Mouse (Mus musculus) adrenal gland, postnatal 25 days (tissue): ENCODE measurements around the gene Adap2. TPM values are rescaled to one million over a fixed set of nuclear protein-coding genes. Genes with fewer than 3 reads are reported as not detected.
"Not testable (repeated sequence)": the region's sequence is repeated elsewhere in the genome, so short reads cannot be mapped to it uniquely, and the experiment has no call there.

Experiments
- DNase-seq: peaks from one replicate; pipeline ENCODE4 v3.0.0; 2021; ENCODE audit warnings: mixed read lengths
- long read RNA-seq: library from polyadenylated mRNA; stranded (forward); transcript quantifications from one replicate; pipeline ENCODE4 v2.0.0, GENCODE M21; 2021
- total RNA-seq: library from RNA; stranded (reverse); gene quantifications from 2 replicates; pipeline ENCODE4 v1.2.3, GENCODE M21; 2021

The Adap2 gene
- total RNA-seq = 11.9 and 16.3 TPM in 2 replicates
- long read RNA-seq, transcript Adap2-201 (11 exons, 1,785 nt) = major isoform, 7 of 16 reads
- long read RNA-seq, partial matches to known transcripts = 4 of 16 reads
- long read RNA-seq, other reads (novel, unspliced or antisense) = 5 of 16 reads

DNA sequence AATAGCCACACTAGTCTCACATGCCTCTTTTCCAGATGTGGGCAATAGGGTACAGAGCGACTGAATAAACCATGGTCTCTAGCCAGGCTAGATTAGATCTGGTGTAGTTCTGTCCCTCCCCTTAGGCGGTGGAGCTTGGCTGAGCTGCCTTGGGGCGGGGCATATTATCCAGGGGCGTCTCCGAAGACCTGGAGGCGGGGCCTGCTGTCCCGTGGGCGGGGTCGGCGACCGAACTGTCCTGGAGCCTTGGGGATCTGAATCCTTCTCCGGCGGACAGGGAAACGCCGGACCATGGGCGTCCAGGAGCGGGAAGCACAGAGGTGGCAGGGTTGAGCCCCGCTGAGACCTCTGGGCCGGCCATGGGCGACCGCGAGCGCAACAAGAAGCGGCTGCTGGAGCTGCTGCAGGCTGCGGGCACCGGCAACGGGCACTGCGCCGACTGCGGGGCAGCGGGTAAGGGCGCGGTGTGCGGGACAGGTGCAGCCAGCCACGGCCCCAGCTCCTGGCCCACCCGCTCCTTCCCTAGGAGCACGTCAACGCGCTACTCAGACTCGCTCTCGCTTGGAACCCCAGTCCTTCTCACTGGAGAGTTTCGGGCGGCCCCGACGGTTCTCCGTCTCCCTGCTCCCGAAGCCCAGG, at the start of gene Adap2:
Adap2 (plus strand) TSS at position 249 of the 639 bp plus-strand sequence.
- DNase-seq = peak; percentile 93

DNA sequence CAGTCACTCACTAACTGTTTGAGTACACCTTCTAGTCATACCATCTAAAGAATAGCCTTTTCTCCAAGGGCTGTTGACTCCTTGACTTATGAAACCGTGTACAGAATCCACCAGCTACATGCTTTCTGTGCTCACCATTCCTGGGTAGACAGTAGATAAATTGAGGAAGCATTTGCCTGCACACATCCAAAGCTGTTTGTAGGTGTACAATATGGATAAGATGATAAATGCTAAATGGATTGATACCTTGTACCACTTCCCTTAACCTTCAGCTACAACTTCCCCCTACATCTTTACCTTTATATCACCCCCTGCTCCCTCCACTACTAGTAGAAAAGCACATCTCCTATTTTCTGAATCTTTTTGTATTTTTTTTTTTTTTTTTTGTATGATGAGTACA, 49.5 kb upstream of the Adap2 start:
- no peak for DNase-seq

DNA sequence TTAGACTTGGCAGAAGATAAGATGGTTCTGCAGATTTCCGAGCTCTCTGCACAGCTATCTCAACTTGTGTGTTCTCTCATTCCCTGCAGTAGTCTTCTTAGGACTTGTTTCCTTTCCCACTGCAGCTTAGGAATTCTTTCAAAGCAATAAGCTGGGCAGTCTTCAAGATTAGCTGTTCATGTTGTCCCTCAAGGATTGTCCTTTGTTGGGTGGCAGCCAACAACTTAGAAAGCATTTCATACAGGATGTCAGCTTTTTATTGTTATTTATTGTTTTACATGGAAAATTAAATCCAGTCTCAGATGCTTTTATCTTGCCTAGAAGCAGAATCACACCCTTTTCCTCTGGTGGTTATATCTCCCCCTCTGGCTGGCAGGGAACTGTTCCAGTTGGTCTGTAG, 37.5 kb upstream of the Adap2 start:
- DNase-seq = no peak

DNA sequence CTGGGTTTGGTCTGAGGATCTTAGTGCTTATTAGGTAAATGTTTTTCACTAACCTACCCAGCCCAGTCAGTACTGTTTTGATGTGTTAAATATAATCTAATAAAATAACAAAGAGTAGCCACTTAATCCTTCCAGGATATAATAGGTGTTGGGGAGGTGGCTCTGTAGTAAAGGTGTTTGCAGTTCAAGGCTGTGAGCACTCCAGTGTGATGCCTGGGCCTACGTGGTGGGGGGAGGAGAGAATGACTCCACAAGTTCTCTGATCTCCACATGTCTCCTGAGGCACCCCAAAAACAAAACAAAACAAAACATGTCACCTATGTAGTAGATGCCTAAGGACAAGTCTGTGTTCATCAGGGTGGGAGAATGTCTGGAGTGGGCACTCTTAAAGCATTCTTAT, 21.9 kb upstream of the Adap2 start:
- DNase-seq = no peak

DNA sequence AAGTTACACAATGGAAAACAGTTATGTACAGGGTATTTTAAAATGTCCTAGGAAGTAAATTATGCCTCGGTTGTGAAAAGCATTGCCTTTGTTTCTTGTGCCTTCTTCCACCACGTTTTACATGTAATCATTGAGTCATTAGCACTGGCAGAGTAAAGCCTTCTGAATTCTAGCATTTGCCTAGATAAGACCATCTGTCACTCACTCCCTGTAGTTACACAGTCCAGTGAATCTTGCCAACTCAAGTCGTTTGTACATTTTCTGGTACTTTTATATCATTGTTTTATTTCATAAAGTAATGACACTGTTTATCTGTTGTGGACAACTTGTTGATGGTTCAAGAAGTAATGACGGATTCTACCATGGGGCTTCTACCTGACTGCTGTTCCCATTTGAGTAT, 19.2 kb upstream of the Adap2 start:
- DNase-seq = no peak

DNA sequence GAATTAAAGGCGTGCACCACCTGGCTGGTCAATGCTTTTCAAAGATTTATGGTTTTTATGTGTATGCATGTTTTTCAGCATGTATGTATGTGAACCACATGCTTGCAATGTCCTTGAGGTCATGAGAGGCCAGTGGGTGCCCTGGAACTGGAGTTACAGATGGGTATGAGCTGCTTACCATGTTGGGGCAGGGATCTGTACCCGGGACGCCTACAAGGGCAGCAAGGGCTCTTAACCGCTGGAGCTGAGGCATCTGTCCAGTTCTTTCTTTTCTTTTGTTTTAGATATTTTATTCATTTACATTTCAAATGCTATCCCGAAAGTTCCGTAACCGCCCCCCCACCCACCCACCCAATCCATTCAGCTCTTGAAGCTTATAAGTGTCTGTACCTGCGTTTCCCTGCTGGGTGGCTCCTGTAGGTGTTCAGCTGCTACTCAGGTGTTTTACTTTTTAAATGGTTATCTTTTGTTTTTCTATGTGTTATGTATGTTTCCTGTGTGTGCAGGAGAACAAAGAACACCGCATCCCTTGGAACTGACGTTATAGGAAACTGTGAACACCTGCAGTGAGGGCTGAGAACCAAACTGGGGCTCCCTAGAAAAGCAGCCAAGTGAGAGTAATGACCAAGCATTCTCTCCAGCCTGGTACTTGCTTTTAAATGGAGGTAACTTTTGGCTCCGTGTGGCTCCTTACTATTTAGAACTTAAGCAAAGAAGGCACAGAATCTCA, 17.8 kb upstream of the Adap2 start:
- DNase-seq = no peak

DNA sequence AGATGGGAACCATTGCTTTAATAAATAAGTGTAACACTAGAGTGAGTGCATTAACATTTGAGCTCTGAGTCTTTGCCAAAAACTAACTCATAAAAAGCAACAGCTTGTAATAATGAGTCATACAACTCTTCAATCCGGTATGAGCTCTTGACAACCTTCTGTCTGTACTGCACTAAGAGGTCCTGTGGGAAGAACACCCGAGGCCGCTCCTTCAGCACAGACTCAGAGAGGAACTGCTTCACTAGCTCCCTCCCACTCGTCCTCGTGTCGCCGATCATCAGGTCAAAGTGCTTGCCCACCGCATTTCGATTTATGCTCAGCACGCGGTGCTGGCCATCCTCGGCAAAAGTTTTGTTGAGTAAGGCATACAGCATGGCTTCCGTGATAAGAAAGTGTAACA, 17.1 kb upstream of the Adap2 start:
- no peak for DNase-seq

DNA sequence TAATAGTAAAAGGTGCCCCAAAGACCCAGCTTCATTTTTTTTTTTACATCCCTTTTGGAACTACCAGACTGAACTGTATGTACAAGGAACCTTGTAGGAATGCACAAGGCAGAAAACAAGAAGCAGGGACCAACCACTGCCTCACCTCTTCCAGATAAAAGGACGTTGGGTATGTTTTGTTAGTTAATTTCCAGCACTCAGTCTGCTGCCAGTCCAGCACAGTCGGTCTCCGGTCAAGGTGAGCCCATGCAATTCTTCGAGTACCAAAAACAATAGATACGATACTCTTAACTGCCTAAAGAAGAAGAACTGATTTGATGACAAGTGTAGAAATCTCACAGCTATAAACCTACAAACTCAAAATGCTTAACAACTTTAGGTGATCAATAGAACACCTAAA, 16.1 kb upstream of the Adap2 start:
- DNase-seq = no peak

DNA sequence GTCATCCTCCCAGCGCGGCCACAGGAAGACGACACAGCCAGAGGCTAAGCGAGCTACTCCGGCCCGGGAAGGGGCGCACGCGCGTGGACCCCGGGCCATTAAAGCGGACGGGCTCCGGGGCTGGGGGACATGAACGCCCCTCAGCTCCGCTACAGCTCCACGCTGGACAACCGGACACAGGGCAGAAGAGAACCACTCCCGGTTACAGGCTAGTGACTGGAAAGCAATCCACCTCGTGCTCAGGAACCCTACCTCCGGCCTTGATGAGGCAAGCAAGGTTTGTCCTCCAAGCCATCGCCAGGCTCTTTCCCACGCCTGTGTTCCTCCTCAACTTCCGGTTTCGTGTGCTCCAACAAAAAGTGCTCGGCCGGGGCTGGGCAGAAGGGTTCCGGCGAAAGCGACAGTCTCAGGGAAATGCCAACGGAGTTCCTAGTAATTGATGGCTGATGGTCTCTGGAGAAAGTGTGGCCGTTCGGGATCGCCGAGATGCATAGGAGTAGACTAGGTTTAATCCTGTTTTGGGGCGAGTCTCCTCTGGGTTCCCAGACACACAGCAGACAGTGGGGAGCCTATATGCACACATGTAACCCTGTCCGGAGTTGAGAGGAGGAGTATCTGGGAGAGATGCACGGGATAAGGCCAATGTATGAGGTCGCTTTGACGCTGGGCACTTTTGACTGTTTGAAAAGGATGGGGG, 11.9 kb upstream of the Adap2 start, which contains the start of gene Tefm:
Tefm (minus strand) TSS at position 351 of the 697 bp plus-strand sequence.
- peak; percentile 79 for DNase-seq

DNA sequence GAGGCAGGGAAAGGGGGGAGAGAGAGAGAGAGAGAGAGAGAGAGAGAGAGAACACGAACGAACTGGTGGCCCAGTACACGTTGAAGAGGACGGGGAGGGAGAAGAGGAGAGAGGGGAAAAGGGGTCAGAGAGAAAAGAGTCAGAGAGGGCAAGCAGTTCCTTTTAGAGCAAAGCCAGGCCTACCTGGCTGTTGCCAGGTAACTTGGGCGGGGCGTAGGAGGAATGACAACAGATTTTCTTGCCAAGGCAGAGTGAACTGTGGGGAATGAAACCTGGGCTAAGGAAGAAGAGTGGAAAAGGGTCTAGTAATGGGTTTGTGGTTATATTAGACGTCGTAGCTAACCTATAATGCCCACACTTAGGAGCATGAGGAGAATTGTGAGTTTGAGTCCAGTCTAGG, 11.0 kb upstream of the Adap2 start:
- no peak for DNase-seq

DNA sequence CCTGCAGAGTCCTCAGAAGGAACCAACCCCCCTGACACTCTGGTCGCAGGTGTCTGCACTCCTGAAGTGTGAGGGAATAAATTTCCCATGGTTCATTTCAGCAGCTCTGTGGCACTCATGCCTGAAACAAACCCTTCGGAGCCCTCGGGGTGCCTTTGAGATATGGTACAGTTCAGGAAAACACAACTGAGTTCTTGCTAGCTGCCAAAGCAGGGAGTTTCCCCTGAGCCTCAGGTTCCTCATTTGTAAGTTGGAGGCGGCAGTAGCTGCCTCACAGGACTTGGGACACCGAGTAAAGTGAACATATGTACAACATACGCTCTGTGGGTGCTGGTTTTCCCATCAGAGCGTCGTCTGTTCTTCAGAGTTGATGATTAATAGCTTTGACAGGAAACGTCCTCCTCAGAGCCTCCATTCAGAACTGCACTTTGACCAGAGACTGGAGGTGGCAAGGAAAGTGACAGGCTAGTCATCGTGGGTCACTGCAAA, 8.1 kb upstream of the Adap2 start:
- DNase-seq = no peak

DNA sequence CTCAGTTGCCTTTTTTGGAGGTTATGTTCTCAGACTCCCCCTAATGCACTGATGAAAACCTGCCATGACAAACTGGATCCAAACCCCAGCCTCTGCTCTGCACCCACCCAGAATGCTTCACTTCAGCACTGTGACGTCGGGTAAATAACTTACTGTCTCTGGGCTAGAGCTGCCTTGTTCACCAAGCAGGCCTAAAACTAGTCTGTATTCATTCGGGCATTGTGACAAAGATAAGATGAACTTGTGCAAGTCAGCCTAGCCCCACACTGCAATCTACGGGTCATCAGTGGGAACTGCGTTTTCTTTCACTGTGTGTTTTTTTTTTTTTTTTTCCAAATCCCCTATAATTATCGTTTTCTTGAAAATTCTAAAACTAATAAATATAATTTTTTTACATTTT, 6.2 kb upstream of the Adap2 start:
- no peak for DNase-seq

DNA sequence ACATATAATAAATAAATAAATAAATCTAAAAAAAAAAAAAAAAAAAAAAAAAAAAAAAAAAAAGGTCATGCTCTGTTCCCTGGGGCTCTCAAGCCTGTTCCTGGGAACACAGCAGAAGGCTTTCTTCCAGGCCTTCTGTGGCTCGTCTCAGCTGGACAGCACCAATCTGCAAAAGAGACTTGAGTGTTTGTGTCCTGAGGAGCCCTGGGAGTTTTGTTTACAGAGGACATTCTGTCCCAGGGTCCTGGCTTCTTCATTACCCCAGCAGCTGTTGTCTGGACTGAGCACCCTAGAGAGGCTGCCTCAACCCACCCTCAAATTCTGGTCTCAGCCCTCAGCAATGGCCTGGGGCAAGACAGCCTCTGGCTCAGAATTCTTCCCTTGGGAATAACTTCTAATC, 5.6 kb upstream of the Adap2 start:
- DNase-seq = no peak

DNA sequence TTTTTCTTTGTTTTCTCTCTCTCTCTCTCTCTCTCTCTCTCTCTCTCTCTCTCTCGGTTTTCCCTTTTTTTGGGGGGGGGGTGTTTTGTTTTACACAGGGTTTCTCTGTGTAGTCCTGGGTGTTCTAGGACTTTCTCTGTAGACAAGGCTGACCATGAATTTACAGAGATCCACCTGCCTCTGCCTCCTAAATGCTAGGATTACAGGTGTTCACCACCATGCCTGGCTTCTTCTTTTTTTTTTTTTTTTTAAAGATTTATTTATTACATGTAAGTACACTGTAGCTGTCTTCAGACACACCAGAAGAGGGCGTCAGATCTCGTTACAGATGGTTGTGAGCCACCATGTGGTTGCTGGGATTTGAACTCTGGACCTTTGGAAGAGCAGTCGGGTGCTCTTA, 4.9 kb upstream of the Adap2 start:
- not testable (repeated sequence) for DNase-seq

DNA sequence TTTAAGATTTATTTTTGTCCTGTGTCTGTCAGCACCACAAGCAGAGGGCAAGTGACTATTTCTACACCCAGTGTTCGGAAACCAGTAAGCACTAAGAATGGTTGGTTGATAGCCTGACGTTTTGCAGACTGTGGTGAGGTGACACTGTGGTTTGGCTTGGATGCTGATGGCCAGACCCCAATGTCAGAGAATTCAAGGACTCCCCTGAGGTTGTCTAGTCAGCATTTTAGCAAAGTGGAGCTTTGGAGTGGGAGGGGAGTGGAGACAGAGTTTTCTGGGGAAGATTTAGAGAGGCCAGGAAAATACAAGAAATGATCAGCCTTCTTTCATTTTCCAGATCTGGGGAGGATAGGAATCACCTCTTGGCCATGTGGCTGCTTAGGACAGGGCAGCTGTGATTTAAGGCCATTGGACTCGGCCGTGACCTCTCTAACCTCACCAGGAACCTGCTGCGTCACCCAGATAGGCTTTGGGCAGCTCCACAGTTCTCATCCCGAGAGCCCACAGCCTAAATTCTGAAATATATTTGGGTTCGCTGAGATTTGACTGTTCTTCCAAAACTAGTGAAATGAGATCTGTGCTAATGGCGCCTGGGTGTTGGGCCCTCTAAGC, 4.4 kb upstream of the Adap2 start:
- no peak for DNase-seq

DNA sequence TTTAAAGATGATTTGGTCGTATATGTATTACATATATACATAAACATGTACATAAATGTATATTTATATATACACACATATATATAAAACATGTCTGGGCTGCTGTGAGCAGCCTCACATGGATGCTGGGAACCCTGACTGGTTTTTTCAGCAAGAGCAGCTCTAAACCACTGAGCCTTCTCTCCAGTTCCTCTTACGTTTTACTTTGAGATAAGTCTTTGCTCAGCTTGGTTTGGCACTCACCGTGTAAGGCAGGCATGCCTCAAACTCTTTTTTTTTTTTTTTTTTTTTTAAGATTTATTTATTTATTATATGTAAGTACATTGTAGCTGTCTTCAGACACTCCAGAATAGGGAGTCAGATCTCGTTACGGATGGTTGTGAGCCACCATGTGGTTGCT, 3.3 kb upstream of the Adap2 start:
- DNase-seq = no peak

DNA sequence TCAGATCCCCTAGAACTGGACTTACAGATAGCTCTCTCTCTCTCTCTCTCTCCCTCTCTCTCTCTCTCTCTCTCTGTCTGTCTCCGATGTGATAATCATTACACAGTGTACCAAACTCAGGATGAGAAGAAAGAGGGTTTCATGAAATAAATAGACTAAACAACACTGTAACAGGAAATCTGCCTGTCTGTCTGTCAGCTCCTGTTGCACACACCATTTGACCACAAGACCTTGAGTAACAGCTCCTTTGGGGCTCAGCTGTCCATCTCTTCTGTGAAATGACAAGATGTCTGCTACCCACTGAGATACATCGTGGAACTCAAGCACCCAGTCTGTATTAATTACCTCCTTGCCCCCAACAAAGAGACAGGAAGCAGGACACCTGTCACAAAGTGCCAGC, 2.4 kb upstream of the Adap2 start:
- no peak for DNase-seq

DNA sequence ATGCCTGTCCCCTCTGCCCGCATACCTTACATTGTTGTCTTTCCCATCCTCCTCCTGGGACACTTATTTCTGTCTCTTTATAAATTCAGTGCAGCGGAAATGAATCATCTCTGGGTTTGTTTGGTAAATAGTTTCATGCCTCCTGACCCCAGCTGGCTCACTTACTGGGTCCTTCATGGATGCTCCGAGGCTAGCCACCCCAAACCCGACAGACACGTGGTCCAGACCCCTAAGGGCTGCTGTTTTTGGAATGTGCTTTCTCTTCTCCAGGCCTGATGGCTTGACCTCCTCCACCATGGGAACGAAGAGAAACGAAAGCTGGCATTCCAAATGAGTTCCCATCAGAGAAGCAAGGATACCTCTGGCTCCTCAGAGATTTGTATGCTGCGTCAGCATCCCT, 1.5 kb upstream of the Adap2 start:
- no peak for DNase-seq

DNA sequence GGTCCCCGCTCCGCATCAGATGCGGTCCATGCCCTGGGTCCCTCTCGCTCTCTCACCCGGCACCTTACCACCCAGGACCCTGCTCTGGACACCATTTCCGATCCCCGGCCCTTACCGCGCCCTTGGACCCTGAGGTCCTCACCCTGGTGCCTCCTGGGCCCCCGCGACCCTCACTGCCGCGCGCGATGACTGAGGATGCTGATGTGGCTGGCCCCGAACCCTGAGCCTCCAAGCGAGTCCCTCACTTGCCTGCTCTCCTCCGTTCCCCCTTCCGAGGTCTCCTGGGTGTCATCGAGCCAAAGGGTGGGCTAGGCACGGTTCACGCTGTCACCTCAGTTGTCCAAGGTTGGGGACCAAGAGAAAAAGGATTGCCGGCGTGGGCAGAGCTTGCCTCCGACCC, 596 bp downstream of the Adap2 start:
- DNase-seq = no peak

DNA sequence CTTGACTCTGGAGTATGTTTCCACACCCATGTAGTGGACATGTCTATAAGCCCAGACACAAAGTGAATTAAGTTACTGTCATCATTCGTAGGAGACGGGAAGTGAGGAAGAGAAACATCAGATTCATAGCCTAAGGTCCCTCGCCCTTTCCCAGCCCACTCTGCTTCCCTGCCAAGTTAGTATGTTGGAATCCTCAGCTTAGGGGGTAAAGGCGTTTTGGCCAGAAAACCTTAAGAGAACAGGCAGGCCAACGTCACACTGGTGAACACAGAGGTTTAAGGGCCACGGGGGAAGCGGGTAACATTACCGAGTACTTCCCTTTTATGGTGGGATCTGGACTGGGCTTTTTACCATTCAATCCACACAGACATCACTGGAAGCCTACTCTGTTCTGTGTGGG, 1.6 kb downstream of the Adap2 start:
- DNase-seq = no peak

DNA sequence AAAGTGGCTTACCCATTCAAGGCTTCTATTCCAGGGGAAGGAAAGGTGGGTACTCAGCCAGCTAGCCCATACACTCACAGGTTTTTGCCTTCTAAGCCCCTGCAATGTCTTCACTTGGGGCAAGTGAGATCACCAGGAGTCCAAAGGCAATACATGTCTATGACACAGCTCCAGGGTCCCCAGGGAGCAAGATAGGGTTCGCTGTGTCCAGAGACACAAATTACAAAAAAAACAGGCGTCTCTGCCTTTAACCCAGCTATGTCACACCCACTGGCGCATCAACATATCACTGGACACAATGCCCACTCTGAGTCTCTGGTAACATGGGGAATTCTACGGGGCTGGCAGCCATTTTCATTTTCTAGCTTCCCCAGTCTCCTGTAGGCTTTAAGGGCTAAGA, 2.1 kb downstream of the Adap2 start:
- no peak for DNase-seq

DNA sequence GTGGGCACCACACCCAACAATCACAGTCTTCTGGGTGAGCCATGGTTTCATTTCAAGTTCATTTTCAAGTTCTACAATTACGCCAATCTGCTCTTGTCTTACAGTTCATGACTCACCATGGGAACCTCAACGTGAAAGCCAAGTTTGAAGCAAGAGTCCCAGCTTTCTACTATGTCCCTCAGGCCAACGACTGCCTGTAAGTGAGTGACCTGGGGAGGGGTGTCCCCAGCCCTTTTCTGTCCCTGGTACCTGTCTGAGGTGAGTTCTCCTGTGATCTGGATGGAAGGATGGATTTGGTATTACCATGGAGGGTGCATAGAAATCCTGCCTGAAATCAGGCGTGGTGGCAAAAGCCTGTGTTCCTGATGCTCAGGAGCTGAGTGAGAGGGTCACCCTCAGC, 2.9 kb downstream of the Adap2 start:
- no peak for DNase-seq

DNA sequence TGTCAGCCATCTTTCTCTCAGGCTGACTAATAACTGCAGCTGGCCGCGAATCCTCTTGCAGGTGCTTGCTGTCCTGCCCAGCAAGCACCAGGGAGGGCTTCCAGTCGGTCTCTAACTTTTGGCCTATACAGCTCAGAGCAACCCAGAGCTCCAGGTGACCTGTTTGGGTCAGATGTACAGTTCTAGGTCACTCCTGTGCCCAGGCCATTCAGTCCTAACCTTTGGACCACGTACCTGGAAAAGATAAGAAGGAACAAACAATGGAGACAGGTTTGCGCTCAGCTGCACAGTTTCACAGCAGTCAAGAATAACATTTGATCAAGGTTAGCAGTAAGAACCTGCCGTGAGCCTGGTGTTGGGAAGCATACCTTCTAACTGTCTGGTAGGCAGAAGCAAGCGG, 5.1 kb downstream of the Adap2 start:
- no peak for DNase-seq
